Mouse (Mus musculus) kidney, postnatal 14 days (tissue): ENCODE data around the gene Slc25a40.
A peak's percentile ranks its signal among the peaks of the same experiment; 100 is the strongest.

ENCODE experiments used
- DNase-seq: peaks from one replicate; pipeline ENCODE4 v3.0.0; 2022; ENCODE audit warnings: mixed read lengths

The Slc25a40 gene

GRCm38 (mm10) chr5:8422157-8422931 is at the start of gene Slc25a40, which contains the start of gene Dbf4:
Gene Slc25a40, plus strand, starts transcription at chr5:8422850.
Gene Dbf4, minus strand, starts transcription at chr5:8422716.
- DNase-seq, result peak; percentile 96

DNA sequence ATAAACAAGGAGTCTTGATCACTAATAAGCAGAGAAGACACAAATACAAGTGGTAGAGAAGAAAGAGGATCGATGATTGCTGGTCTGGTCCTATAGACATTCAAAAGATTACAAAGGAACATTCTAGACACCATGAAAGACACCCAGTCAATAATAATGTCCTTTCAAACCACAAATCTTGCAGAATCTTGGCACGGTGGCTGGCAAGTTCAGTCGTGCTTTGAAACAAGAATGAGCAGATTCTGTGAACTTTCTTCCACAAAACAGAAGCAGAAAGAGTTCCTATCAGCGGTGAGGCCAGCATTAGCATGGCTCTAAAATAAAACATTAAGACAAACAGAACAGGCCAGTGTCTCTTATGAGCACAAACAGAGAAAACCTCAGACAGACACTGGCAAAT is 49.2 kb upstream of the Slc25a40 start:
- no peak for DNase-seq

DNA sequence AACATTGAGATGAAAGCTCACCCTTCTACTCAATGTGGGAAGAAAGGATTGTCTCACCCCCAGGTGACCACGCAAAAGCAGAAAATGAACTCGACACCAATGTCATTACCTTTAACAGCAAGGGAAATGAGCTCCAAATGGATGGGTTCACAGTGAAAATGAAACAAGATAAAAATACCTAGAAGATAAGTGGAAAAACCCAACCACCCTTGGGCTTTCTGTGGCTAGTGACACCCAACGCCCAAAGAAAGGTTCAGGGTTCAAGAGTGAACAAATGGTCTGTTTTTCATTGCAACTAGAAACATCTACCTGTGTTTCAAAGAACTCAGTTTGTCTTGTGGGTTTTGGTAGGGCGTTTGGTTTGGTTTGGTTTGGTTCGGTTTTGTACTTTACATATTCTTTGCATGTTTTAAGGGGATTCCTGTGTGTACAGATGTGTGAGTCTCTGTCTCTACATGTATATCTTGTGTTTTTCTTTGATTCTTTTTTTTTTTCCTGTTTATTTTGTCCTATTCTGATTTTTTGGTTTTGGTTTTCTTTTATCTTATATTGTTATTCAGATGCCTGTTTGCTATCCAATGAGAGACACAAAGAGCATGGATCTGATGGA is 48.2 kb upstream of the Slc25a40 start:
- DNase-seq, result no peak

GRCm38 (mm10) chr5:8393891-8394583 is 28.6 kb upstream of the Slc25a40 start:
- DNase-seq, result no peak

DNA sequence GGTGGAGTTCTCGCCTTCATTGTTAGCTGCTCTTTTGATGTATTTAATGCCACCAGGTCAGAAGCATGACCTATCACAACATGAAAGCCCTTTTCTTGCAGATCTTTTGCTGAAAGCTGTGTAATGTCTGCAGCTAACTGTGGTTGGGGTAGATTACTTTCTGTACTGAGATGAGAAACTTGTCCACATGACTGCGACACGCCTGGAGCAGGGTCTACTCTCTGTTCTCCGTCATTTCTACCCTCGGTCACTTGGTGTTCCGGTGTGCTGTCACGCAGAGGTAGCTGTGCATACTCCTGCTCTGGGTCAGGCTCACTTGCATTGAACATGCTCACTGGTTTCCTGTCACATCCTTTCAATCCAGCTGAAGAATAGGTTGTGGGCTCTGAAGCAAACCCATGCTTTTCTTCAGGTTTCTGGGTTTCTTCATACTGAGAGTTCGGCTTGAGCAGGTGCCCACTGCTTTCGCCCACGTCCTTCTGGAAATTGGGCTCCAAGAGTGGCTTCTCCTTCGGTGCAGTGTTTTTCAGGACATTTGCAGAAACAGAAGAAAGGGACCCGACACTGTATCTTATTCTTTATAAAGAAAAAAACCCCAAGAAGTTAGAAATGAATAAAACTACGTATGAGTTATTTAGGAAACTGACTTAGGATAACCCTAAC is 24.9 kb upstream of the Slc25a40 start:
- DNase-seq, result no peak

DNA sequence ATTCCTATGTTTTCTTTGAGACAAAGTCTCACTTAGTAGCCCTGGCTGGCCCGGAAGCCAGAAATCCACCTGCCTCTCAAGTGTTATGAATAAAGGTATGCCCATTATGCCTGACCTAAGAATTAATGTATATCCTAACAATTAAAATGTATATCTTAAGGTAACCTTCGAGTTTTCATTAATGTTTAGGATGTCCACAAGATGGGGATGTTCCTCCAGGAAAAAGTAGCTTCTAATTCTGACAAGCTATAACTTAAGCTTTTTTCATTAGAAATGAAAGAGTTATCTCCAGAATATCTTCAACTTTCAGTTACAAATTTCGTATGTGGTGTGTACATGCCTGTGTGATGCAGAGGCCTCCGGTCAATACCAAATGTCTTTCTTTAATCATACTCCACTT is 13.9 kb upstream of the Slc25a40 start:
- no peak for DNase-seq

DNA sequence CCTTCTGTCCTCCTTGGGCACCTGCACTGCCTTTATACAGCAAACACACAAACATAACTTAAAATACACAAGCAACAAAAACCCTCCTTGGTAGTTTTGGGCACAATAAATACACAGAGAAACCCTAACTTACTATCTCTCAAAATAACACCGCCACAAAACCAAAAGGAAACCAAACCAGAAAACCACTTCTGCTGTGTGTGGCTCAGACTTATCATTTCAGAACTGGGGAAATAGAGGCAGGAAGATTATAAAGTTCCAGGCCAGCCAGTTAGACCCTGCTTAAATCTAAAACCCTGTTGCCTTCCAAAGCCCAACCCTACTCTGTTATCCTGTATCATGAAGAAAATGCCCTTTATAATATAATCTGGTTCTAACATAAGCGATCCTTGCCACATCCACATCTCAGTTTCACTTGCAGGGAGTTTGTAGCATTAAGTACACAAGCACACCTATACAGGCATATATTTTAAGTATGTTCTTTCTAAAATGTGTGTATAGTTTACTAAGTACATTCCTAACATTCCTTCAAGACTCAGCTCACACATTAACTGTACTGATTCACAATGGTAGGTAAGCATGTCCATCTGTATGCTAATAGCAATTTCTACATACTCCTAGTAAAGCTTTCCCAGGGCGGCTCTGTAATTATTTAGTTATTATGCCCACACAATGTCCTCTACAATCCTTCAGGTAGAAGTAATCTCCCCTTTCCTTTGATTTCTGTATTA is 5.8 kb upstream of the Slc25a40 start:
- no peak for DNase-seq

DNA sequence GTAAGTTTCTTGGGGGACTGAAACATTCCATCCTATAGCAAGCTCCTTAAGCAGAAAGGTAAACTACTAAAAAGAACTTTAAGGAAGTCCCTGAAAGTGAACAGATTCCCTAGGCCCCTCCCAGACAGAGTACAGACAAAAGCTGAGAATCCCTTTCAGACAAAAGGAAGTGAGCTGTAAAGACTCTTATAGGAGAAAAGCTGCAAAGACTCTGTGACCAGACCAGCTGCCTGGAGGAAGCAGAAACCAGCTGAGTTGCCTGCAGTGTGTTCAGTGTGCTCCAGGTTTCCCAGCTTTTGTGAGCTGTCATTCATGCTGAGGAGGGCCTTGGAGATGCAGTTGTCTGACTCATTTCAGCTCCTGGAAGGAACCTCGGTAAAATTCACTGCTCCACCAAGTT is 5.2 kb upstream of the Slc25a40 start:
- DNase-seq, result no peak

DNA sequence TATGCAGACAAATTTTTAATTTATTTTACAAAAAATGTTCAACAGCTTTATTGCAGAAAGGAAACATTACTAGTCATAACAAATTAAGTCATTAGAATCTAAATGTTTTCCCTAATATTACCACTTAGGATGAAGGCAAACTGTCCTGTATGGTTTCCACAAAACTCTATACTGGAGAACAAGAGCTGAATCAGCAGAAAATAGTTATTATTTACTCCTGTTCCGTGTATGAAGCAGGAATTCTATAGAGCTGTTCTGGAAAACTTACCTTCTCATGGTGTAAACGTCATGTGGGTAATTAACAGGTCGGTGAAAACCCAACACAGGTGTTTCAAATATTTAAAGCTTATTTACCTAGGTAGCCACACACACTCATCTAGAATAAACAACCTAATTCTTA is 1.2 kb upstream of the Slc25a40 start:
- DNase-seq, result no peak

GRCm38 (mm10) chr5:8422932-8423928 is 580 bp downstream of the Slc25a40 start:
- peak; percentile 29 for DNase-seq

DNA sequence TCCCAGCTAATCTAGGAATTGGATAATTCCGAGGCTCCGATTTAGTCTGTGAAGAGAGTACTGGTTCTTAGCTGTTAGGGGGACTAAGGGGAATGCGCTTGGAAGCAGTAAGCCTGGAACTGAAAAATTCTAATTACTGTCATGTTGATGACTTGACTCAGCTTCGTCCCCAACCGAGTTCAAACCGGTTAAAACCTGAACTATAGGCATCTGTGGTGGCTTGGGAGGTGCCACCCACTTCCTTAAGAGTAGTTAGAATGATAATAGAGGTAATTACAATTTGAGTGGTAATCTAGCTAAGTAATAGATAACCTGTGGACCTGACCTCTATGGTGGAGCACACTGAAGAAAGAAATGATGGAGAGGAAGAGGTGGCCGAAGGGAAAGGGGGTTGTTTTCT is 1.5 kb downstream of the Slc25a40 start:
- DNase-seq, result no peak

DNA sequence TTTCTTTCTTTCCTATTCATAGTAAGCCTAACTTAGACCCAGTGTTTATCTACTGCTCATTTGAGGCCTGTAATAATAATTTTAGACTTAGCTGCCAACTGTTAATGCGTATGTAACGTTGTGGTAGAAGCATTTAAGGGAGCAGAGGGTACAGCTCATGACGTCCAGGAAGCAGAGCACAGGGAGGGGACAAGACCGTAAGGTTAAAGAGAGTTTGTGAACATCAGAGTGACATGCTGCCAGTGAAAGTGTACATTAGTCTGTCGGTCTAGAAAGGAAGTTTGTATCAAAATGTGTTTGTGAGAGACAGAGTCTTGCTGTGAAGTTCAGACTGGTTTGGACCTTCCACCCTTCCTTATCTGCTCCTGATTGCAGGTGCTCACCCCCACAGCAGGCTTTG is 3.2 kb downstream of the Slc25a40 start:
- no peak for DNase-seq

DNA sequence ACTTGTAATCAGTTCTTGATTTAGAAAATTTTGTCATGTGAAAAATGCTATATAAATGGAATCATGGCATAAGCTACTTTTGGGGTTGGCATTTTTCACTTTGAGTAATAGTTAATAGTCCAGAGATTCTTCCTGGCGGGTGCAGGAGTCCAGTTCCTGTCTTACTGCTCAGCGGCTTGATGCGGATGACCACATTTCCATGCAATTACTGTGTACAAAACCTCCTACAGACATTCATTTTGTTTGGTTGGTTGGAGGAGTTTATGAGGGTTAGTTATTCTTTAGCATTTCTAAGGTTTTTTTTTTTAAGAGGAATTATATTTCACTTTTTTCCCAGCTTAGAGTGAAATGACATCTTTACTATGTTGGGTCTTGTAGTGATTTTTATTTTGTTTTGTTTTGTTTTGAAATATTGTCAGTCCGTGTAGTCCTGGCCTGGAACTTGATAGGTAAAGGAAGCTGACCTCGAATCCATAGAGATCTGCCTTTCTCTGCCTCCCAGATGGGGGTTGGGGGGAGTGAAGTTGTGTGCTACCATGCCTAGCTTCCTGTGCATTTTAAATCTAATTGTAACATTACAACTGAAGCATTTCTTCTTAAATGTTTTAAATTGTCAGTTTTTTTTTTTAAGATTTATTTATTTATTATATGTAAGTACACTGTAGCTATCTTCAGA is 15.0 kb downstream of the Slc25a40 start:
- no peak for DNase-seq

- DNase-seq, result no peak
Observed at GRCm38 (mm10) chr5:8439095-8439494, 16.4 kb downstream of the Slc25a40 start.

DNA sequence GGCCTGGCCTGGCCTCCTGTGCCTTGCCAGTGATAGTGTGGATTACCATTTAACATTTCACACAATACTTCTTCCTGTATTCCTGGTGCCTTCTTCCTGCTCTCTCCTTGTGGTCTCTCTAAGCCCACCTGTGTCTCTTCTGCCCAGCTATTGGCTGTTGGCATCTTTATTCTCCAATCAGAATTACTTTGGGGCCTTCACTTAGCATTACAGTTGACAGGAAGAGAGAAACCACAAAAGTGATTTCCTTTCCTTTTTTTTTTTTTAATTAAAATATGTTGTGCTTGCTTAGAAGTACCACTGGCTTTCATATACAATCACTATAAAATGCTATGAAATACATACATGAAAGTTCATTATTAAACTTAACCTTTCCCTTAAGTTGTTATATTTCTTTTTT is 32.9 kb downstream of the Slc25a40 start:
- no peak for DNase-seq

DNA sequence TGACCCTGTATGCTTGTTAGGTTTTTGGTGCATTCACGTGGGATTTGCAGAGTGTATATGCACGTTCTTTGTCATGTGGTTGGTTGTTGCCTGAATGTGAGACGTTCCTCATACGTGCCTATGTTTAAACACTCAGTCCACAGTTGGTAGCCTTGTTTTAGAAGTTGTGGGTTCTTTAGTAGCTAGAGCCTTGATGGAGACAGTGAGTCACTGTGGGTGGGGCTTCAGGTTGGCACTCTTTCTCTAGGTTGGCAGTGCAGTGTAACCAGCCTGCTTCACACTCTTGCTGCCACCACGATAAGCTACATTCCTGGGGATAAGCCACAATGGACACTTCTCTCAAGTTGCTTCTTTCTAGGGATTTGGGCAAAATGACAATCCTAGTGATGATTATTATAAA is 33.9 kb downstream of the Slc25a40 start:
- DNase-seq, result no peak

GRCm38 (mm10) chr5:8487989-8488700 is 65.5 kb downstream of the Slc25a40 start:
- no peak for DNase-seq

DNA sequence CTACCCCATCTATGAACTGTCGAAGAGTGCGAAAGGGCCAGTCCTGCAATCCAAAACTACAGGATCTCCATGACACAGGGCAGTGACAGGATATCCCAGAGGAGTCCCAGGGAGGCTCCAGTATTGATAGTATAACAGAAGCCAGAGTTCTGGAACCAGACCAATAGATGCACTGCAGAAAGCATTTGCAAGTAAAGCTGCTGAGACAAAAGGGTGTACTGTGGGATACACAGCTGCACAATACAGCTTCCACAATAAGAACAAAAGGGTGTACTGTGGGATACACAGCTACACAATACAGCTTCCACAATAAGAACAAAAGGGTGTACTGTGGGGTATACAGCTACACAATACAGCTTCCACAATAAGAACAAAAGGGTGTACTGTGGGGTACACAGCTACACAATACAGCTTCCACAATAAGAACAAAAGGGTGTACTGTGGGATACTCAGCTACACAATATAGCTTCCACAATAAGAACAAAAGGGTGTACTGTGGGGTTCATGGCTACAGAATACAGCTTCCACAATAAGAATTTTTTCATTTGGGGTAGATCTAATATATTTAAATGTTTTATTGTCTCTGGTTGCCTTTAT is 66.1 kb downstream of the Slc25a40 start:
- no peak for DNase-seq

- no peak for DNase-seq
Observed at GRCm38 (mm10) chr5:8489471-8490110, 66.9 kb downstream of the Slc25a40 start.
